Mouse (Mus musculus): ENCODE measurements around the gene Wdcp. TPM values are rescaled to one million over a fixed set of nuclear protein-coding genes. Genes with fewer than 3 reads are reported as not detected.
"Not testable (repeated sequence)": the region's sequence is repeated elsewhere in the genome, so short reads cannot be mapped to it uniquely, and the experiment has no call there.

The Wdcp gene
- polyA plus RNA-seq, 1 experiment from 2014 or later = 14.6 TPM

- no peak for ATAC-seq
- no peak overlapping the region for H3K4me2 ChIP-seq (ENCODE audit: low read length)
Observed at GRCm38 (mm10) chr12:4875623-4876022, 32.5 kb downstream of the Wdcp start.

DNA sequence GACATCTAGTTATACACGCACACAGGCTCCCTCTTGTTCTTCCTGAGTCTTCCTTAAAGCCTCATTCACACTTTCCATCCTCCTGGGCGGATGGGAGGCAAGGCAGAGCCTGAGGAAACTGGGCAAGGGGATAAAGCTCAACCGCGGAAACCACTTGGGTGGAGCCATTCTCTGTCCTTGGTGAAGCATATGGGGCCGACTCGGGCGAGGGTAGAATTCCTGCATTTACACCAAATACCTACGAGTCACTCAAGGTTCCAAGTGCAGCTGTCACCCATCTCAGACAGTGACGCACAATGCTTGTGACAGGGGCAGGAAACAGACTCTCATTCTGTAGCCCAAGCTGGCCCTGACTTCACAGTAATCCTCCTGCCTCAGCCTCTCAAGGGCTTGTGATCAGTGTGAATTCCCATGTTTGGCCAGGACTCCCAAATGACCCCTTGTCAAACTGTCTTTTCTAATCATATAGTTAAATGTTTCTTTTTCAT, 35.2 kb downstream of the Wdcp start:
- H3K4me2 ChIP-seq (ENCODE audit: low read length) = no peak overlapping the region
- H3K27me3 ChIP-seq (replicated peaks; ENCODE audit: control insufficient read depth, insufficient read depth, low read length) = no peaks in the 10 kb centered on the region
- no peak for ATAC-seq
- 78% methylated on average over 9 of the region's 9 CpGs for WGBS
- peaks cover 10% of the 10 kb centered on the region for H3K4me1 ChIP-seq (ENCODE audit: control insufficient read depth, insufficient read depth, low read depth, low read length)
- no peaks in the 10 kb centered on the region; the same call in 1 of the 2 replicates for H3K9me3 ChIP-seq (ENCODE audit: control insufficient read depth, low read length)
- no peak overlapping the region for H3K9ac ChIP-seq (ENCODE audit: low read depth, low read length)
- peaks cover 18% of the 10 kb centered on the region for H3K36me3 ChIP-seq (ENCODE audit: control insufficient read depth, insufficient read depth, low read length)
- H3K4me3 ChIP-seq (ENCODE audit: low read length) = no peak overlapping the region
- no peak overlapping the region for H3K27ac ChIP-seq (ENCODE audit: low read depth, low read length)

More at GRCm38 (mm10) chr12:4875623-4876022, 32.5 kb downstream of the Wdcp start:
- Histone ChIP-seq H3K4me3 (ENCODE audit: low read length) (no peak overlapping the region), H3K9me3 (ENCODE audit: control insufficient read depth, low read length) (no peaks in the 10 kb centered on the region; the same call in 1 of the 2 replicates), H3K27me3 (replicated peaks; ENCODE audit: control insufficient read depth, insufficient read depth, low read length) (no peaks in the 10 kb centered on the region), H3K36me3 (ENCODE audit: control insufficient read depth, insufficient read depth, low read length) (peaks cover 8% of the 10 kb centered on the region), H3K27ac (ENCODE audit: low read depth, low read length) (no peak overlapping the region), H3K4me1 (ENCODE audit: control insufficient read depth, insufficient read depth, low read depth, low read length) (peaks cover 10% of the 10 kb centered on the region), H3K9ac (ENCODE audit: low read depth, low read length) (no peak overlapping the region)
- 92% methylated on average over 8 of the region's 8 CpGs for WGBS

DNA sequence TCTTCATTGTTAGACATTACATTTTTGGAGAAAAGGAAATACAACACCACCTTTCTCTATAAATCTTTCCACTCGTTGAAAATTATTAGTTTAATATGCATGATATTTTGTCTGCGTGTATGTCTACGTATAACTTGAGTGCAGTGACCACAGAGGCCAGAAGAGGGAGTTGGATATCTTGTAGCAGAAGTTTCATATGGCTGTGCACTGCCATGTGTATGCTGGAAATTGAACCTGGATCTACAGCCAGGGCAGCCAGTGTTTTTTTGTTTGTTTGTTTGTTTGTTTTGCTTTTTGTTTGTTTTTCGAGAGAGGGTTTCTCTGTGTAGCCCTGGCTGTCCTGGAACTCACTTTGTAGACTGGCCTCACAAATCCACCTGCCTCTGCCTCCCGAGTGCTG, 35.9 kb downstream of the Wdcp start:
- peaks cover 6% of the 10 kb centered on the region for H3K4me1 ChIP-seq (ENCODE audit: control insufficient read depth, insufficient read depth, low read depth, low read length)
- H3K9me3 ChIP-seq (ENCODE audit: control insufficient read depth, low read length) = no peaks in the 10 kb centered on the region; the same call in 1 of the 2 replicates
- no peak overlapping the region for H3K4me3 ChIP-seq (ENCODE audit: low read length)
- ATAC-seq = no peak
- H3K4me2 ChIP-seq (ENCODE audit: low read length) = no peak overlapping the region
- H3K27me3 ChIP-seq (replicated peaks; ENCODE audit: control insufficient read depth, insufficient read depth, low read length) = no peaks in the 10 kb centered on the region
- 95% methylated on average over 5 of the region's 5 CpGs for WGBS
- H3K9ac ChIP-seq (ENCODE audit: low read depth, low read length) = no peak overlapping the region
- peaks cover 18% of the 10 kb centered on the region for H3K36me3 ChIP-seq (ENCODE audit: control insufficient read depth, insufficient read depth, low read length)
- H3K27ac ChIP-seq (ENCODE audit: low read depth, low read length) = no peak overlapping the region

- H3K9me3 ChIP-seq (ENCODE audit: control insufficient read depth, low read length) = no peaks in the 10 kb centered on the region; the same call in 1 of the 2 replicates
- WGBS = 91% methylated on average over 2 of the region's 2 CpGs
Observed at GRCm38 (mm10) chr12:4882086-4882485, 39.0 kb downstream of the Wdcp start.

DNA sequence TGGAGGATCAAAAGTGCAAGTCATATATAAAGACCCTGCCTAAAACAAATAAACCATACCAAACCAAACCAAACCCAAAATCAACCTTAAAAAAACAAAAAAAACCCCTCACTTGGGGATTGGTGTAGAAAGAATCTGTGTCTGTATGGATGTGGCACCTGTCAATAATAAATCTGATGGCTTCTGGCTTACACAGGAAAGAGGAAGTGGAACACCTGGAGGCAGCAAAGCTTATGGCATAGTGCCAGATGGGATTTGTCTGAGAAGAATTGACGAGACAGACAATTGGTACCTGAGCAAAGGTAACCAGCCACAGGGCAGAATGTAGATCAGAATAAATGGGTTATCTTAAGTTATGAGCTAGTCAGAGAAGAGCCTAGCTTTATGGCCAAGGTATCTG, 42.0 kb downstream of the Wdcp start:
- Histone ChIP-seq H3K9me3 (ENCODE audit: control insufficient read depth, low read length) (no peaks in the 10 kb centered on the region), H3K27ac (ENCODE audit: low read depth, low read length) (no peak overlapping the region), H3K27me3 (replicated peaks; ENCODE audit: control insufficient read depth, insufficient read depth, low read length) (no peaks in the 10 kb centered on the region), H3K4me1 (ENCODE audit: control insufficient read depth, insufficient read depth, low read depth, low read length) (no peaks in the 10 kb centered on the region), H3K4me2 (ENCODE audit: low read length) (no peak overlapping the region), H3K36me3 (ENCODE audit: control insufficient read depth, insufficient read depth, low read length) (peaks cover 10% of the 10 kb centered on the region), H3K9ac (ENCODE audit: low read depth, low read length) (no peak overlapping the region), H3K4me3 (ENCODE audit: low read length) (no peak overlapping the region)
- no peak for ATAC-seq
- WGBS = 67% methylated on average over 1 of the region's 1 CpGs

More at GRCm38 (mm10) chr12:4882086-4882485, 39.0 kb downstream of the Wdcp start:
- no peak overlapping the region for H3K4me2 ChIP-seq (ENCODE audit: low read length)
- no peak overlapping the region for H3K4me3 ChIP-seq (ENCODE audit: low read length)
- H3K9ac ChIP-seq (ENCODE audit: low read depth, low read length) = no peak overlapping the region
- H3K27ac ChIP-seq (ENCODE audit: low read depth, low read length) = no peak overlapping the region
- ATAC-seq = no peak
- H3K4me1 ChIP-seq (ENCODE audit: control insufficient read depth, insufficient read depth, low read depth, low read length) = no peaks in the 10 kb centered on the region
- H3K27me3 ChIP-seq (replicated peaks; ENCODE audit: control insufficient read depth, insufficient read depth, low read length) = no peaks in the 10 kb centered on the region
- H3K36me3 ChIP-seq (ENCODE audit: control insufficient read depth, insufficient read depth, low read length) = peaks cover 18% of the 10 kb centered on the region

- not testable (repeated sequence) for H3K4me2 ChIP-seq (ENCODE audit: low read length); H3K27ac ChIP-seq (ENCODE audit: low read depth, low read length); H3K27me3 ChIP-seq (replicated peaks; ENCODE audit: control insufficient read depth, insufficient read depth, low read length); H3K9ac ChIP-seq (ENCODE audit: low read depth, low read length); H3K4me1 ChIP-seq (ENCODE audit: control insufficient read depth, insufficient read depth, low read depth, low read length); ATAC-seq; H3K36me3 ChIP-seq (ENCODE audit: control insufficient read depth, insufficient read depth, low read length); H3K9me3 ChIP-seq (ENCODE audit: control insufficient read depth, low read length); H3K4me3 ChIP-seq (ENCODE audit: low read length)
- 96% methylated on average over 4 of the region's 4 CpGs for WGBS
Observed at GRCm38 (mm10) chr12:4886581-4886980, 43.5 kb downstream of the Wdcp start.

- no peak for ATAC-seq
- Histone ChIP-seq H3K4me1 (ENCODE audit: control insufficient read depth, insufficient read depth, low read depth, low read length) (no peaks in the 10 kb centered on the region), H3K9me3 (ENCODE audit: control insufficient read depth, low read length) (no peaks in the 10 kb centered on the region), H3K27ac (ENCODE audit: low read depth, low read length) (no peak overlapping the region), H3K4me3 (ENCODE audit: low read length) (no peak overlapping the region), H3K36me3 (ENCODE audit: control insufficient read depth, insufficient read depth, low read length) (no peaks in the 10 kb centered on the region), H3K9ac (ENCODE audit: low read depth, low read length) (no peak overlapping the region), H3K27me3 (replicated peaks; ENCODE audit: control insufficient read depth, insufficient read depth, low read length) (no peaks in the 10 kb centered on the region), H3K4me2 (ENCODE audit: low read length) (no peak overlapping the region)
Observed at GRCm38 (mm10) chr12:4888739-4889138, 45.6 kb downstream of the Wdcp start.

DNA sequence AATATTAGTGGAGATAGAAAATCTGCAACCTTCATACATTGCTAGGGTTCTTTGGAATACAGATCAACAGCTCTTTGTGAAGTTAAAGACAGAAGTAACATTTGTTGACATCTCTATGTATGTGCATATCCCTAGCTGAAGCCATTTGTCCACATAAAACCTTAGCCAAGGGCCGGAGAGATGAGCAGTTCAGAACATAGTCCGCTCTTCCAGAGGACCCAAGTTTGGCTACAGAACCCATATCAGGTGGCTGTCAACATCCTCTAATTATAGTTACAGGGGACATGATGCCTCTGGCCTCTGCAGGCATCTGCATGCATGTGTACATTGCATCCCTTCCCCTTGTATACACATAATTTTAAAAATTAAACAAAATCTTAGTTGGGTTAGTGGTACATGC, 46.1 kb downstream of the Wdcp start:
- no peak for ATAC-seq
- no peak overlapping the region for H3K9ac ChIP-seq (ENCODE audit: low read depth, low read length)

GRCm38 (mm10) chr12:4889891-4890290, 46.8 kb downstream of the Wdcp start:
- H3K27me3 ChIP-seq (replicated peaks; ENCODE audit: control insufficient read depth, insufficient read depth, low read length) = no peaks in the 10 kb centered on the region
- no peak overlapping the region for H3K4me3 ChIP-seq (ENCODE audit: low read length)
- no peaks in the 10 kb centered on the region for H3K4me1 ChIP-seq (ENCODE audit: control insufficient read depth, insufficient read depth, low read depth, low read length)
- 93% methylated on average over 1 of the region's 1 CpGs for WGBS
- H3K9ac ChIP-seq (ENCODE audit: low read depth, low read length) = no peak overlapping the region
- no peak overlapping the region for H3K27ac ChIP-seq (ENCODE audit: low read depth, low read length)
- no peaks in the 10 kb centered on the region for H3K36me3 ChIP-seq (ENCODE audit: control insufficient read depth, insufficient read depth, low read length)
- no peak for ATAC-seq
- H3K4me2 ChIP-seq (ENCODE audit: low read length) = no peak overlapping the region
- no peaks in the 10 kb centered on the region for H3K9me3 ChIP-seq (ENCODE audit: control insufficient read depth, low read length)

More for the DNA sequence above, 46.1 kb downstream of the Wdcp start:
- H3K27ac ChIP-seq (ENCODE audit: low read depth, low read length) = no peak overlapping the region
- H3K27me3 ChIP-seq (replicated peaks; ENCODE audit: control insufficient read depth, insufficient read depth, low read length) = no peaks in the 10 kb centered on the region
- H3K4me2 ChIP-seq (ENCODE audit: low read length) = no peak overlapping the region
- no peaks in the 10 kb centered on the region for H3K36me3 ChIP-seq (ENCODE audit: control insufficient read depth, insufficient read depth, low read length)
- H3K9me3 ChIP-seq (ENCODE audit: control insufficient read depth, low read length) = no peaks in the 10 kb centered on the region
- no peak overlapping the region for H3K4me3 ChIP-seq (ENCODE audit: low read length)
- H3K4me1 ChIP-seq (ENCODE audit: control insufficient read depth, insufficient read depth, low read depth, low read length) = no peaks in the 10 kb centered on the region
- WGBS = 95% methylated on average over 2 of the region's 2 CpGs

- Histone ChIP-seq H3K36me3 (ENCODE audit: control insufficient read depth, insufficient read depth, low read length) (no peaks in the 10 kb centered on the region), H3K27me3 (replicated peaks; ENCODE audit: control insufficient read depth, insufficient read depth, low read length) (no peaks in the 10 kb centered on the region), H3K27ac (ENCODE audit: low read depth, low read length) (no peak overlapping the region), H3K4me2 (ENCODE audit: low read length) (no peak overlapping the region), H3K9ac (ENCODE audit: low read depth, low read length) (no peak overlapping the region), H3K4me1 (ENCODE audit: control insufficient read depth, insufficient read depth, low read depth, low read length) (no peaks in the 10 kb centered on the region), H3K4me3 (ENCODE audit: low read length) (no peak overlapping the region), H3K9me3 (ENCODE audit: control insufficient read depth, low read length) (no peaks in the 10 kb centered on the region)
- WGBS = 93% methylated on average over 5 of the region's 5 CpGs
- ATAC-seq = no peak
Observed at GRCm38 (mm10) chr12:4898024-4898423, 54.9 kb downstream of the Wdcp start.

All from hindbrain, embryonic 16.5 days (tissue).